Mouse (Mus musculus): ENCODE results near the gene Hspa1b.
"Not testable (repeated sequence)": the region's sequence is repeated elsewhere in the genome, so short reads cannot be mapped to it uniquely, and the experiment has no call there.

- not testable (repeated sequence) for TF ChIP-seq CTCF (IDR thresholded peaks at IDR 0.05; ENCODE audit: extremely low read depth, insufficient read length, insufficient replicate concordance, low read depth, low read length)
- TF ChIP-seq POLR2A (IDR thresholded peaks at IDR 0.05; ENCODE audit: low read depth, low read length), result peak; percentile 60; the same call in 1 of the 2 replicates
Measured at GRCm38 (mm10) chr17:34972069-34972749, 13.2 kb upstream of the Hspa1b start, which contains the start of the genes Hspa1a and Hspa1l.

Measured in small intestine, adult 2 months (tissue).